Comparison of ENCODE assay signal across 8 mouse cellular contexts in genomic region chr4:44702891-44703685, GRCm38 (mm10). TPM values are rescaled to one million over a fixed set of nuclear protein-coding genes. Genes with fewer than 3 reads are reported as not detected.
DNase-seq lines count a peak whose midpoint lies in the region; ATAC-seq and TF ChIP-seq lines count a peak whose summit lies in the region.

No protein-coding gene starts in this region.

- 2% methylated on average over 58 of the region's 58 CpGs for WGBS in liver, embryonic 11.5 days
- WGBS in embryonic facial prominence, embryonic 12.5 days = 1% methylated on average over 58 of the region's 58 CpGs
- 2% methylated on average over 58 of the region's 58 CpGs for WGBS in intestine, embryonic 14.5 days
- under 1% methylated on average over 58 of the region's 58 CpGs for whole genome bisulfite sequencing in midbrain, postnatal 0 days

- no peak for TF ChIP-seq CTCF in midbrain, postnatal 0 days (IDR thresholded peaks at IDR 0.05)

- H3K9me3 ChIP-seq in liver, embryonic 11.5 days (ENCODE audit: control insufficient read depth, low read length) = no peaks in the 10 kb centered on the region
- no peaks in the 10 kb centered on the region for H3K9me3 ChIP-seq in embryonic facial prominence, embryonic 12.5 days
- no peaks in the 10 kb centered on the region for H3K9me3 ChIP-seq in intestine, embryonic 14.5 days (ENCODE audit: control insufficient read depth, low read length)
- H3K9me3 ChIP-seq in midbrain, postnatal 0 days (ENCODE audit: low read length) = no peaks in the 10 kb centered on the region

- H3K4me2 ChIP-seq in liver, embryonic 11.5 days = peak overlapping the region; percentile 71
- peak overlapping the region; percentile 72 for H3K4me2 ChIP-seq in embryonic facial prominence, embryonic 12.5 days (replicated peaks)
- peak overlapping the region; percentile 61 for H3K4me2 ChIP-seq in intestine, embryonic 14.5 days (ENCODE audit: low read length)
- peak overlapping the region; percentile 51 for H3K4me2 ChIP-seq in midbrain, postnatal 0 days (ENCODE audit: low read depth, low read length, poor library complexity, severe bottlenecking)

- no peak overlapping the region for H3K27ac ChIP-seq in liver, embryonic 11.5 days (ENCODE audit: low read depth, low read length)
- no peak overlapping the region for H3K27ac ChIP-seq in embryonic facial prominence, embryonic 12.5 days
- no peak overlapping the region for H3K27ac ChIP-seq in intestine, embryonic 14.5 days (ENCODE audit: low read depth)
- H3K27ac ChIP-seq in midbrain, postnatal 0 days (ENCODE audit: low read depth, low read length) = no peak overlapping the region

- no peak overlapping the region for H3K9ac ChIP-seq in liver, embryonic 11.5 days (ENCODE audit: low read depth, low read length)
- H3K9ac ChIP-seq in embryonic facial prominence, embryonic 12.5 days = no peak overlapping the region
- no peak overlapping the region for H3K9ac ChIP-seq in intestine, embryonic 14.5 days (ENCODE audit: low read length)
- H3K9ac ChIP-seq in midbrain, postnatal 0 days (replicated peaks; ENCODE audit: low read length, poor library complexity, severe bottlenecking) = peak overlapping the region; percentile 33; the same call in 1 of the 2 replicates

- ATAC-seq in liver, embryonic 11.5 days (replicated peaks; ENCODE audit: low FRiP score) = no peak
- no peak for ATAC-seq in embryonic facial prominence, embryonic 12.5 days (ENCODE audit: insufficient number of reproducible peaks, insufficient read depth, low FRiP score, low TSS enrichment)
- no peak for ATAC-seq in intestine, embryonic 14.5 days (replicated peaks; ENCODE audit: low FRiP score, low TSS enrichment, low read depth)
- no peak for ATAC-seq in midbrain, postnatal 0 days (ENCODE audit: low FRiP score)
- ATAC-seq in erythroid progenitor cell, adult 5-6 weeks (replicated peaks; ENCODE audit: low FRiP score, poor library complexity, severe bottlenecking) = no peak
- ATAC-seq in megakaryocyte-erythroid progenitor cell, adult 5-6 weeks (replicated peaks; ENCODE audit: low FRiP score, low TSS enrichment, poor library complexity, severe bottlenecking) = no peak

- peak; percentile 45 for DNase-seq in liver, embryonic 11.5 days (ENCODE audit: low spot score)
- DNase-seq in liver = no peak
- peak; percentile 68 for DNase-seq in intestine, embryonic 14.5 days (ENCODE audit: low spot score)
- DNase-seq in midbrain, postnatal 0 days (ENCODE audit: low spot score) = no peak
- no peak for DNase-seq in thymus, postnatal 36 days

- H3K36me3 ChIP-seq in liver, embryonic 11.5 days (ENCODE audit: control insufficient read depth, insufficient read depth, low read length) = no peaks in the 10 kb centered on the region
- H3K36me3 ChIP-seq in embryonic facial prominence, embryonic 12.5 days = no peaks in the 10 kb centered on the region
- H3K36me3 ChIP-seq in intestine, embryonic 14.5 days (ENCODE audit: control insufficient read depth, insufficient read depth, low read length) = no peaks in the 10 kb centered on the region
- no peaks in the 10 kb centered on the region for H3K36me3 ChIP-seq in midbrain, postnatal 0 days (ENCODE audit: insufficient read depth, low read length)

- H3K4me1 ChIP-seq in liver, embryonic 11.5 days (replicated peaks; ENCODE audit: control insufficient read depth, insufficient read depth, low read length) = 0 out of 2 replicates have a peak, but pooled peaks cover 2% of the 10 kb centered on the region
- H3K4me1 ChIP-seq in embryonic facial prominence, embryonic 12.5 days = 0 out of 2 replicates have a peak, but pooled peaks cover 10% of the 10 kb centered on the region
- peaks cover 13% of the 10 kb centered on the region; the same call in 1 of the 2 replicates for H3K4me1 ChIP-seq in intestine, embryonic 14.5 days (replicated peaks; ENCODE audit: control insufficient read depth, insufficient read depth, low read length)
- no peaks in the 10 kb centered on the region for H3K4me1 ChIP-seq in midbrain, postnatal 0 days (ENCODE audit: insufficient read depth, low read length)

- H3K4me3 ChIP-seq in liver, embryonic 11.5 days (ENCODE audit: low read depth, low read length) = peak overlapping the region; percentile 37
- H3K4me3 ChIP-seq in embryonic facial prominence, embryonic 12.5 days = peak overlapping the region; percentile 35
- H3K4me3 ChIP-seq in intestine, embryonic 14.5 days (ENCODE audit: low read depth, low read length) = peak overlapping the region; percentile 38
- H3K4me3 ChIP-seq in midbrain, postnatal 0 days (ENCODE audit: low read depth, low read length) = peak overlapping the region; percentile 38

- H3K27me3 ChIP-seq in liver, embryonic 11.5 days (replicated peaks; ENCODE audit: control insufficient read depth, insufficient read depth, low read length) = peaks cover 94% of the 10 kb centered on the region
- H3K27me3 ChIP-seq in embryonic facial prominence, embryonic 12.5 days = peaks cover 95% of the 10 kb centered on the region
- peaks cover 99% of the 10 kb centered on the region for H3K27me3 ChIP-seq in intestine, embryonic 14.5 days (replicated peaks; ENCODE audit: control insufficient read depth, insufficient read depth, low read length)
- H3K27me3 ChIP-seq in midbrain, postnatal 0 days (ENCODE audit: insufficient read depth, low read length) = peaks cover 87% of the 10 kb centered on the region

RNA-seq across cellular contexts. Expression of gene Pax5, which starts 7.2 kb away (rescaled TPM):
- polyA plus RNA-seq in liver, embryonic 11.5 days (2014; fragmentation: Nextera tagmentation; extraction: Ambion mirVana) = not detected in 2 replicates
- polyA plus RNA-seq in embryonic facial prominence, embryonic 12.5 days (2016; fragmentation: Nextera tagmentation; extraction: Ambion mirVana) = 0.03 and 0.19 TPM in 2 replicates
- not detected in 2 replicates for polyA plus RNA-seq in intestine, embryonic 14.5 days (2014; fragmentation: Nextera tagmentation; extraction: Ambion mirVana)
- total RNA-seq in midbrain, postnatal 0 days (2014; rRNA removed) = 46.0 and 61.3 TPM in 2 replicates
- 3.0 and 3.4 TPM in 2 replicates for polyA plus RNA-seq in midbrain, postnatal 0 days (2015; fragmentation: Nextera tagmentation; extraction: Ambion mirVana)
- 17.3 and 28.1 TPM in 2 replicates for total RNA-seq in erythroid progenitor cell, adult 5-6 weeks (2015; ENCODE audit: low replicate concordance)
- 5.1 and 6.7 TPM in 2 replicates for total RNA-seq in erythroid progenitor cell, adult 5-6 weeks (2017; ENCODE audit: low replicate concordance)
- total RNA-seq in megakaryocyte-erythroid progenitor cell, adult 5-6 weeks (2014; fragmentation: Nextera tagmentation) = 3.4 and 15.7 TPM in 2 replicates
- 0.04 and 0.33 TPM in 2 replicates for total RNA-seq in megakaryocyte-erythroid progenitor cell, adult 5-6 weeks (2017)

RNA-seq across cellular contexts. Expression of gene Zcchc7, which starts 52.6 kb away (rescaled TPM):
- polyA plus RNA-seq in liver, embryonic 11.5 days (2014; fragmentation: Nextera tagmentation; extraction: Ambion mirVana) = 27.3 and 28.5 TPM in 2 replicates
- 33.2 and 37.8 TPM in 2 replicates for polyA plus RNA-seq in embryonic facial prominence, embryonic 12.5 days (2016; fragmentation: Nextera tagmentation; extraction: Ambion mirVana)
- polyA plus RNA-seq in intestine, embryonic 14.5 days (2014; fragmentation: Nextera tagmentation; extraction: Ambion mirVana) = 44.7 and 45.6 TPM in 2 replicates
- 17.3 and 23.5 TPM in 2 replicates for total RNA-seq in midbrain, postnatal 0 days (2014; rRNA removed)
- polyA plus RNA-seq in midbrain, postnatal 0 days (2015; fragmentation: Nextera tagmentation; extraction: Ambion mirVana) = 25.5 and 34.5 TPM in 2 replicates
- 14.4 and 49.9 TPM in 2 replicates for total RNA-seq in erythroid progenitor cell, adult 5-6 weeks (2015; ENCODE audit: low replicate concordance)
- total RNA-seq in erythroid progenitor cell, adult 5-6 weeks (2017; ENCODE audit: low replicate concordance) = 43.1 and 97.0 TPM in 2 replicates
- total RNA-seq in megakaryocyte-erythroid progenitor cell, adult 5-6 weeks (2014; fragmentation: Nextera tagmentation) = 54.4 and 56.6 TPM in 2 replicates
- 150 and 199 TPM in 2 replicates for total RNA-seq in megakaryocyte-erythroid progenitor cell, adult 5-6 weeks (2017)

Comparison
In these comparisons a context has a peak if more than half of its experiments do, and no peak if none do; other contexts are left out.
1. DNase-seq: peak in liver, embryonic 11.5 days (single experiment) and intestine, embryonic 14.5 days (single experiment); none in liver (single experiment), midbrain, postnatal 0 days (single experiment) and thymus, postnatal 36 days (0 of 2).
2. Peak in every context shown above with its lines, with median percentiles within 50 percentile points of each other: H3K4me2 ChIP-seq and H3K4me3 ChIP-seq.